Mouse (Mus musculus) ES-E14 (cell line): ENCODE results near the gene Unc45b. TPM values are rescaled to one million over a fixed set of nuclear protein-coding genes. Genes with fewer than 3 reads are reported as not detected.
A peak's percentile ranks its signal among the peaks of the same experiment; 100 is the strongest.
"Not testable (repeated sequence)": the region's sequence is repeated elsewhere in the genome, so short reads cannot be mapped to it uniquely, and the experiment has no call there.

Experiments
- DNase-seq: peaks from one replicate; pipeline ENCODE4 v3.0.0-alpha.2; 2013; ENCODE audit warnings: low read depth, low spot score
- H3K27ac ChIP-seq: 2 replicates; pipeline ENCODE4 v1.5.1; 2012; ENCODE audit warnings: low read depth, mild to moderate bottlenecking, low read length, moderate library complexity, mixed read lengths; ENCODE audit not compliant: poor library complexity, insufficient read depth, severe bottlenecking
- H3K36me3 ChIP-seq: 2 replicates; pipeline ENCODE4 v1.6.1; 2012; ENCODE audit warnings: mild to moderate bottlenecking, low read length, moderate library complexity, mixed read lengths; ENCODE audit not compliant: control insufficient read depth, poor library complexity, insufficient read depth, severe bottlenecking
- H3K4me1 ChIP-seq, 2 experiments: fragments of 150-350 bp in 1 of 2; sonication (generic) in 1 of 2; 2 replicates each; pipeline ENCODE4 v1.6.1; 2012; ENCODE audit warnings: low read length in 2 of 2, mild to moderate bottlenecking in 1 of 2, mixed read lengths in 1 of 2; ENCODE audit not compliant: control insufficient read depth in 2 of 2, insufficient read depth in 2 of 2, poor library complexity in 1 of 2
- H3K4me3 ChIP-seq, 2 experiments: fragments of 150-350 bp in 1 of 2; sonication (generic) in 1 of 2; 2 replicates each; pipeline ENCODE4 v1.5.1; 2012; ENCODE audit warnings: low read length in 2 of 2, low read depth in 1 of 2, mild to moderate bottlenecking in 1 of 2, mixed read lengths in 1 of 2; ENCODE audit not compliant: insufficient read depth in 1 of 2, poor library complexity in 1 of 2, severe bottlenecking in 1 of 2
- H3K9ac ChIP-seq: 2 replicates; pipeline ENCODE4 v1.6.1; 2012; ENCODE audit warnings: low read depth, mild to moderate bottlenecking, low read length, mixed read lengths; ENCODE audit not compliant: poor library complexity, insufficient read depth, severe bottlenecking
- H3K9me3 ChIP-seq: fragments of 150-350 bp; sonication (generic); 2 replicates; pipeline ENCODE4 v1.6.1; 2012; ENCODE audit warnings: low read depth, mild to moderate bottlenecking, low read length; ENCODE audit not compliant: control insufficient read depth, insufficient read depth
- CHD2 ChIP-seq: IDR thresholded peaks from 2 replicates; pipeline ENCODE4 v1.6.1; 2014; ENCODE audit warnings: mild to moderate bottlenecking, low read depth, low read length, inconsistent platforms
- HCFC1 ChIP-seq: IDR thresholded peaks from 2 replicates; pipeline ENCODE4 v1.6.1; 2012; ENCODE audit warnings: low read length, inconsistent platforms, borderline replicate concordance; ENCODE audit not compliant: insufficient read depth
- MAFK ChIP-seq: IDR thresholded peaks from 2 replicates; pipeline ENCODE4 v1.6.1; 2014; ENCODE audit warnings: mild to moderate bottlenecking, low read depth, low read length, inconsistent platforms; ENCODE audit not compliant: insufficient read depth
- ZC3H11A ChIP-seq: IDR thresholded peaks from 2 replicates; pipeline ENCODE4 v1.6.1; 2012; ENCODE audit warnings: low read depth, mild to moderate bottlenecking, inconsistent platforms, low read length, borderline replicate concordance
- ZNF384 ChIP-seq: IDR thresholded peaks from 2 replicates; pipeline ENCODE4 v1.6.1; 2012; ENCODE audit warnings: low read depth, low read length, inconsistent platforms
- in situ Hi-C, 2 experiments: fragments of 600-800 bp; cut with MboI; formaldehyde crosslinking; loops; one replicate each; pipeline ENCODE4 v1.15.1; 2025; ENCODE audit warnings: low sequenced_read_pairs in 2 of 2, inconsistent platforms in 1 of 2; ENCODE audit not compliant: unreplicated experiment in 2 of 2
- total RNA-seq: library from RNA; depleted of rRNA; stranded (reverse); fragments of 300-350 nt; gene quantifications from 2 replicates; pipeline ENCODE4 v1.2.3, GENCODE M21; 2012

The Unc45b gene
- total RNA-seq, 1 experiment, result 2.3 TPM

DNA sequence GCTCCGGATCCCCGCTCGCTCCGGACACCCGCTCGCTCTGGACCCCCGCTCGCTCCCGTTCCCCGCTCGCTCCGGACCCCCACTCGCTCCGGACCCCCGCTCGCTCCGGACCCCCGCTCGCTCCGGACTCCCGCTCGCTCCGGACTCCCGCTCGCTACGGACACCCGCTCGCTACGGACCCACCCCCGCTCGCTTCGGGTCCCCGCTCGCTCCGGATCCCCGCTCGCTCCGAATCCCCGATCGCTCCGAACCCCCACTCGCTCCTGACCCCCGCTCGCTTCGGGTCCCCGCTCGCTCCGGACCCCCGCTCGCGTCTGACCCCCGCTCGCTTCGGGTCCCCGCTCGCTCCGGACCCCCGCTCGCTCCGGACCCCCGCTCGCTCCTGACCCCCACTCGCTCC is 20.8 kb downstream of the Unc45b start:
- in situ Hi-C loops, H3K9me3 ChIP-seq, H3K9ac ChIP-seq, H3K27ac ChIP-seq, H3K36me3 ChIP-seq, H3K4me1 ChIP-seq, DNase-seq: not testable (repeated sequence)
- H3K4me3 ChIP-seq, result peak overlapping the region; percentile 12 to 57; a peak in 2 of 4 replicates

DNA sequence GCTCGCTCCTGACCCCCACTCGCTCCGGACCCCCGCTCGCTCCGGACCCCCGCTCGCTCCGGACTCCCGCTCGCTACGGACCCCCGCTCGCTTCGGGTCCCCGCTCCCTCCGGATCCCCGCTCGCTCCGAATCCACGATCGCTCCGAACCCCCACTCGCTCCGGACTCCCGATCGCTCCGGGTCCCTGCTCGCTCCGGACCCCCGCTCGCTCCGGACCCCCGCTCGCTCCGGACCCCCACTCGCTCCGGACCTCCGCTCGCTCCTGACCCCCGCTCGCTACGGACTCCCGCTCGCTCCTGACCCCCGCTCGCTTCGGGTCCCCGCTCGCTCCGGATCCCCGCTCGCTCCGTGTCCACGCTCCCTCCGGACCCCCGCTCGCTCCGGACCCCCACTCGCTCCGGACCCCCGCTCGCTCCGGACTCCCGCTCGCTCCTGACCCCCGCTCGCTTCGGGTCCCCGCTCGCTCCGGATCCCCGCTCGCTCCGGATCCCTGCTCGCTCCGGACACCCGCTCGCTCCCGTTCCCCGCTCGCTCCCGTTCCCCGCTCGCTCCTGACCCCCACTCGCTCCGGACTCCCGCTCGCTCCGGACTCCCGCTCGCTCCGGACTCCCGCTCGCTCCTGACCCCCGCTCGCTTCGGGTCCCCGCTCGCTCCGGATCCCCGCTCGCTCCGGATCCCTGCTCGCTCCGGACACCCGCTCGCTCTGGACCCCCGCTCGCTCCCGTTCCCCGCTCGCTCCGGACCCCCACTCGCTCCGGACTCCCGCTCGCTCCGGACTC is 21.5 kb downstream of the Unc45b start:
- in situ Hi-C loops, H3K4me1 ChIP-seq, H3K27ac ChIP-seq, H3K36me3 ChIP-seq, H3K9me3 ChIP-seq, DNase-seq, H3K9ac ChIP-seq: not testable (repeated sequence)
- peak overlapping the region; percentile 30 to 57; a peak in 3 of 4 replicates for H3K4me3 ChIP-seq

DNA sequence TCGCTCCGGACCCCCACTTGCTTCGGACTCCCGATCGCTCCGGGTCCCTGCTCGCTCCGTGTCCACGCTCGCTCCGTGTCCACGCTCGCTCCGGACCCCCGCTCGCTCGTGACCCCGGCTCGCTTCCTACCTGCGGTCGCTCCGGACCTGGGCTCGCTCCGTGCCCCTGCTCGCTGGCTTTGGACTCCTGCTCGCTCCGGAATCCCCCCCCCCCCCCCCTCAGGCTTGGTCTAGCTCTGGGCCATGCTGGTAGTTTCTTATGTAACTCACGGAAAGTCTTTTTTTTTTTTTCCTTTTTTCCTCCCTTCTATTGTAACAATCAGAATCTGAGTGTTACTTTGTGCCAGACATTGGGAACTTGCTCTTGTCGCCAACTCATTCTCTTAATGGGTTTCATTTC is 22.8 kb downstream of the Unc45b start:
- peak overlapping the region; percentile 24 to 47 for H3K4me3 ChIP-seq
- no peak for TF ChIP-seq CHD2
- no peak for TF ChIP-seq ZNF384
- no peak for TF ChIP-seq ZC3H11A
- H3K36me3 ChIP-seq, result no peaks in the 10 kb centered on the region
- H3K9ac ChIP-seq, result peak overlapping the region; percentile 71
- no peaks in the 10 kb centered on the region for H3K9me3 ChIP-seq
- no peak for DNase-seq
- in situ Hi-C loops, result no loop called here
- H3K27ac ChIP-seq, result no peak overlapping the region
- H3K4me1 ChIP-seq, result peaks cover 0 to 5% of the 10 kb centered on the region in 2 experiments; a peak in 1 of 4 replicates

DNA sequence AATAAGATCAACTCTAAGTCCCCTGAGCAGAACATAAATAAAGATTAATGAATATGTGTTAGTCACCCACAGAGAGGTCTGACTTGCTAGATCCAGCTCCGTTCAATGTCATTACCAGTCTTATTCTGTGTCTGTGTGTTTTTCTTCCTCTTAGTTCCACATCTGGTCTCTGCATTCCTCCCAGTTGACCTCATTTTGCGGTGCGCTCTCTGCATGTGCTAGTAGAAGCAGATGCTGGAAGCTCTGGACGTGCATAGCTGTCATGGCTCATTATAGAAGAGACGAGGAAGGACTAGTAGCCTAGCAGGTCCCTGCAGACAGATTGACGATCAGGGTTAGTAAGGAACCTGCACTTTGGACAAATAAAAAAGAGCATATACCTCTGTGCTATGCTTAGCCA is 33.0 kb downstream of the Unc45b start:
- TF ChIP-seq ZC3H11A (no peak), HCFC1 (no peak), CHD2 (no peak), MAFK (no peak), ZNF384 (no peak)
- Histone ChIP-seq H3K4me3 (no peak overlapping the region), H3K27ac (no peak overlapping the region), H3K9me3 (no peaks in the 10 kb centered on the region), H3K36me3 (no peaks in the 10 kb centered on the region), H3K9ac (no peak overlapping the region), H3K4me1 (no peaks in the 10 kb centered on the region)
- no peak for DNase-seq
- in situ Hi-C loops, result no loop called here

DNA sequence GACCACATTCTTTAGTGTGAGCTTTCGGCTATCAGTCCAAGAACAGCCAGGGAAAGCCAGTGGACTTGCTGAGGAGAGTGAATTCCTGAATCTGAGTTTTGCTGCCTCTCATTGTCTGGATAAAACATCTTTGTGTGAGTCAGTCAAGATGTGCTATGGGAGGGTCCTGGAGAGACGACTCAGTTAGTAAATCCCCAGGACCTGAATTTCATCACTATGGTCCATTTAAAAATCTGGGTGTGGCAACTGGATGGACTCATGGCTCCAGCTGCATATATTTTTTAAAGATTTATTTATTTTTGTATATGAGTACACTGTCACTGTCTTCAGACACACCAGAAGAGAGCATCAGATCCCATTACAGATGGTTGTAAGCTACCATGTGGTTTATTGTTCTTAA is 35.3 kb downstream of the Unc45b start:
- DNase-seq, result no peak
- in situ Hi-C loops, result no loop called here
- Histone ChIP-seq H3K4me1 (no peaks in the 10 kb centered on the region), H3K27ac (no peak overlapping the region), H3K36me3 (no peaks in the 10 kb centered on the region), H3K9me3 (no peaks in the 10 kb centered on the region), H3K9ac (no peak overlapping the region), H3K4me3 (no peak overlapping the region)
- TF ChIP-seq ZNF384, result no peak
- TF ChIP-seq MAFK, result no peak
- TF ChIP-seq HCFC1, result no peak
- TF ChIP-seq CHD2, result no peak
- no peak for TF ChIP-seq ZC3H11A
